Mouse (Mus musculus) heart, adult 11 months (tissue): ENCODE results near the gene Wipf2.
A peak's percentile ranks its signal among the peaks of the same experiment; 100 is the strongest.

Experiments used
- DNase-seq: peaks from one replicate; pipeline ENCODE4 v3.0.0; 2022

Wipf2 gene

GRCm38 (mm10) chr11:98854659-98855058 is 8.8 kb upstream of the Wipf2 start:
- DNase-seq, result no peak

GRCm38 (mm10) chr11:98858759-98859731 is 4.4 kb upstream of the Wipf2 start:
- DNase-seq, result peak; percentile 98

DNA sequence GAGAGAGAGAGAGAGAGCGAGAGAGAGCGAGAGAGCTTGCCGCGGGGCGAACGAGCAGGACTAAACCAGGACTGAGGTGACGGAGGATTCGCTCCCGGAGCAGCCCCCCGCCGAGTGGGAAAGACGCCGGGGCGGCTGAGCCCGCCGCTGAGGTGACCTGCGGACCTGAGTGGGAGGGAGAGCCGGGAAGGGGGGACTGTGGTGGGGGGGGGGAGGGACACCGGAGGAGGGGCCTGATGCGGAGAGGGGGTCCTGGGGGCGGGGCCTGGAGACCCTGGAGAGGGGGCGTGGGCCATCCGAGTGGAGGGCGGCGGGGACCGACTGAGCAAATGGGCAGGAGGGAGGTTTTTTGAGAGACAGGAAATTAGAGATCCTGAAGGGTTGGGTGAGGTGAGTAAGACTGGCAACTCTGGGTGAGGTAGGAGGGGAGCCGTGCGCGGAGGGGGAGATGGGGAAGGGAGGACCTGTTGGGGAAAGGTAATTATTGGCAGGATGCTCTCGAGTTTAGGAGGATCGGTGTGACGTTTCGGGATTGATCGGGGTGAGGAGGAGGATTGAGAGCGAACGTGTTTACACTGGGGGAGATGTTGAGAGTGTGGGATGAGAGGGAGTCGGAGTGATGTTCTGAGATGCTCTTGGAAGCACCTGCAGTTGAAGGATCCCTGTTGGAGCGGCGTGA is 452 bp downstream of the Wipf2 start:
- peak; percentile 96 for DNase-seq

DNA sequence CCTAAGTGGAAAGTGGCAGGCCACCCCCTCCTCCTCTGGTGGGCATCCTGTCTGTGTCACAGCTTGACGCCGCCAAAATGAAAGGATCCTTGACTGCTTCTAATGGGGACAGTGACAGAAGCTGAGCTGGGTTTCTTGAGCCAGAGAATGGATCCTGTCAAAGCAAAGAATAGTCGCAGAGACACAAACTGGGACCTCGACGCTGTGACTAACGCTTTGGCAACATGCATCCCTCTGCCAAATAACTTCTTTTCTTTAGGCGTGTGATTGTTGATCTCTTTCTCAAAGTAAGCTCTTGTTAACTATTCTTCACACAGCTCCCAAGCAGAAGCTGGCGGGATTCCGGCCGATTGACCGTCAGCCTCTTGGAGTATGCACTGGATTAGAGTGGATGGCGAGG is 3.9 kb downstream of the Wipf2 start:
- DNase-seq, result no peak

- DNase-seq, result no peak
Measured at GRCm38 (mm10) chr11:98869906-98870305, 6.5 kb downstream of the Wipf2 start.

GRCm38 (mm10) chr11:98870791-98871190 is 7.4 kb downstream of the Wipf2 start:
- DNase-seq, result no peak

DNA sequence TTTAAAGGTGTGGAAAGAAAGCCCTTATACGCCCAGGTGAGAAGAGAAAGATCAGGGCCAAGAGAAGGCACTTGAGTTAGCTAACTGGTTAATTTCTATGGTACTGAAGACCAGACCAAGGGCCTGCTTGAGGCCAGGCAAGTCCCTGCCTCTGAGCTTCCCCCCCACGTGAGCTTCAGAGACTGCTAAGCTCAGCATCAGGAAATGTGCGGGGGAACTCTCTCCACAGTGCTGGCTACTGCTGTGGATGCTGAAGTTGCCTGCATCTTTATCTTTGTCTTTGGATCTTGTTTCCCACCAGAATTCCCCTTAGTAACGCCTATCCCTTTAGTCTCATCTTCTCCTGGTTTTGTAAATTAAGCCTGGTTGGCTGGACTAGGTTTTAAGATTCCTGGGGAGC is 8.0 kb downstream of the Wipf2 start:
- no peak for DNase-seq

DNA sequence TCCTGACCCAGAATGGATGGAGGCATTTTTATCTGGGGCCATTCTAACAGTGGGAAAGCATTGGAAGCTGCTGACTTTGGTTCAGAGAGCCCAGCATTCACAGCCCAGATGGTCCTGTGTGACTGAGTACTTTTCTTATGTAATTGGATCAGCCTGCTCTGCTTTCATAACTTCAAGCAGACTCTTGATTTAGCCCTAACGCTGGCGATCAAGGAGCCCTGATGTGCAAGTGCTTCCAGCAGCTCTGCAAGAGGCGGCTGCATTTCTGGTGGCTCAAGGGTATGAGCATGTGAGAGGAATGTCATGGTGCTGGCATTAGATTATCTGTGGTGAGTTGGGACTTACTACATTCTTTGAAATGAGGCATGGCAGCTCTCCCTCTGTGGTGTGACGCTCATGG is 8.6 kb downstream of the Wipf2 start:
- DNase-seq, result peak; percentile 98

DNA sequence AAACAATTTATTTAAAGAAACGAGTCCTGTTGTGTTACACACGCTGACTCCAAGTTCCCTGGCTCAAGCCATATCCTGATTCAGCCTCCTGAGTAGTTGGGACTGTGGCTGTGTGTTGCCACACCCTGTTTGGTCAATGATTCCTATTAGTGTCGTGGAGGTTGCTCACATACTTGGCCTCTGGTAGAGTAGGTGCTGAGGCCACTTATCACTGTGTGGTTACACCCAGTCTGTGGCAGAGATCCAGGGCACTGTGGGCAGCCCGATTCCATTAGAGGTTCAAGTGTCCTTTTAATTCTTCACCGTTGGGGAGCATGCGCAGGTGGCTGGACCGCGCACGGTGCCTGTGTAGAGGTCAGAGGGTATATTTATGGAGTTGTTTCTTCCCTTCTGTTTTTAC is 10.5 kb downstream of the Wipf2 start:
- DNase-seq, result peak; percentile 95

GRCm38 (mm10) chr11:98877001-98877400 is 13.6 kb downstream of the Wipf2 start:
- no peak for DNase-seq

GRCm38 (mm10) chr11:98887703-98888102 is 24.3 kb downstream of the Wipf2 start:
- no peak for DNase-seq

DNA sequence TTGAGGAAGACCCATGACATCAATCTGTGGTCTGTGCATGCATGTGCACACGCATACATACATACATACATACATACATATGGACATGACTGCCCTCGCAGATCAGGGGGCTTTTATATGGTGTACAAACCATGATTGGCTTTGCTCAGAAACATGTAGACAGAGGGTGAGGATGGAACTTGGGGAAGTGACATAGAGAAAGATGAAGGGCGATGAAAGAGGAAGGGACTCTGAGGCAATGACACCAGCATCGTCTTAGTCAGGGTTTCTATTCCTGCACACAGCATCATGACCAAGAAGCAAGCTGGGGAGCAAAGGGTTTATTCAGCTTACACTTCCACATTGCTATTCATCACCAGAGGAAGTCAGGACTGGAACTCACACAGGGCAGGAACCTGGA is 25.6 kb downstream of the Wipf2 start:
- DNase-seq, result no peak

- no peak for DNase-seq
Measured at GRCm38 (mm10) chr11:98889977-98890376, 26.5 kb downstream of the Wipf2 start.

GRCm38 (mm10) chr11:98892426-98892825 is 29.0 kb downstream of the Wipf2 start:
- DNase-seq, result no peak

GRCm38 (mm10) chr11:98900529-98901125 is 37.2 kb downstream of the Wipf2 start:
- peak; percentile 94 for DNase-seq

- DNase-seq, result no peak
Measured at GRCm38 (mm10) chr11:98902621-98903245, 39.3 kb downstream of the Wipf2 start.

DNA sequence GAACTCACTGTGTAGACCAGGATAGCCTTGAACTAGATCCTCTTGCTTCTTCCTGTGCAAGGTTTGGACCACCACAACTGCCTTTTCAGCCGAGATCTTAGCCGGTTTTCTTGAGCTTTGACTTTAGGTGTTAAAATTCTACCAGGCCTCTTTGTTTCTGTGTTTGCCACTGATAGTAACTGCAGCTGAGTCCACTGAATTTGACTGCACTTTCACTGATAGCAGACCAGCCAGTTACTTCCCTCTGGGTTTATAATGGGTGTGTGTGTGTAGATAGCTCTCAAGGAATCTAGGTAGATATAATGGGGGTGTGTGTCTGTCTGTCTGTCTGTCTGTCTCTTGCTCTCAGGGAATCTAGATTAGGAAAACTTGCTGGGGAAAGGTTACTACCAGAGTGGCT is 41.1 kb downstream of the Wipf2 start:
- DNase-seq, result no peak

- no peak for DNase-seq
Measured at GRCm38 (mm10) chr11:98905033-98905432, 41.6 kb downstream of the Wipf2 start.

- DNase-seq, result no peak
Measured at GRCm38 (mm10) chr11:98905583-98905982, 42.1 kb downstream of the Wipf2 start.

GRCm38 (mm10) chr11:98907063-98907436 is 43.6 kb downstream of the Wipf2 start:
- DNase-seq, result no peak

DNA sequence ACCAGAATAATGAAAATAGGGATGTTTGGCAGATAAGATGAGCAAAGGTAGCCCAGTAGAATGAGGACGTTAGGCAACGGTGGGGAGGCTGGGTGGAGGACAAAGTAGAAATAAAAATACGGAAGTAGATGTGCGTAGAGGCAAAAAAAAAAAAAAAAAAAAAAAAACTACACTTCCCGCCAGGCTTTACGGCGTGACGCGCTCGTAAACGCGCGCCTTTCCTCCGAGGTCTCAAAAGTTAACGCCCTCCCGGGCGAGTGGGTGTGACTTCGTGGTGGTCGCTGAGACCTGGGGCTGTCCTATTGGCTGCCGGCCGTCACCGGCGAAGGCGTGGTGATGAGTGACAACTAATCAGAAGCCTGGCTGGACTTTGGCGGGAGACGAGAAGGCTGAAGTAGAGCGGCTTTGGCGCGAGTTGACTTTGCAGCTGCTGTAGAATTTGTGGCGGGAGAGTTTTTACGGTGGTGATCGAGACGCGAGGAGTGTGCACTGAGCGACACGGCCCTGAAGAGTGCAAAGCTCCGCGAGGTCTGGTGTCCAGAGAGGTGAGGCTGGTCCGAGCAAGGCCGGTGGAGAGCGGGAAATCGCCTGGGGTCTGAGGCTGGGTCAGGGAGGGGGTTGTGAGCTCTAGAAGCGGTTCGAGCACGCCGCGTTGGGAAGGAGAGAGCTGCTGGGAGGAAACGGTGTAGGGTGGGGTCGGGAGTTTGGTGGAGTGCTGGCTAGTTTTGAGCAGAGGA is 44.2 kb downstream of the Wipf2 start, which contains the start of gene Cdc6:
Cdc6 (plus strand) TSS at position 365 of the 737 bp plus-strand sequence.
- DNase-seq, result peak; percentile 100

DNA sequence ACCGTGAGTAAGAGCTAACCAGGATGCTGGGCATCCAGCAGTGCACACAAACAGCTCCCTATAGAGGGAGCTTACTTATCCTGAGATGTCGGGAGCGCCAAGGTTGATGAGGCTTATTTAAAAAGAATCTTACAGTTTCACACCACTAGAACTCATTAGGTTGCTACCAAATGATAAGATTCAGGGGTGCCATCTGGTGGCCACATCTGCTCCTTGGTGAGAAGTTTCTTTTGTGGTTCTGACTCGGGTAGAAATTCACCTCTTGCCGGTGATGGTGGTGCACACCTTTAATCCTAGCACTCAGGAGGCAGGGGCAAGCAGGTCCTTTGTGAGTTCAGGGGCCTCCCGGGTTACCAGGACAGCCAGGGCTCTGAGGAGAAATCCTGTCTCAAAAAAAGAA is 46.2 kb downstream of the Wipf2 start:
- peak; percentile 93 for DNase-seq
